Mouse (Mus musculus): ENCODE data around the gene Mettl7b.

DNA sequence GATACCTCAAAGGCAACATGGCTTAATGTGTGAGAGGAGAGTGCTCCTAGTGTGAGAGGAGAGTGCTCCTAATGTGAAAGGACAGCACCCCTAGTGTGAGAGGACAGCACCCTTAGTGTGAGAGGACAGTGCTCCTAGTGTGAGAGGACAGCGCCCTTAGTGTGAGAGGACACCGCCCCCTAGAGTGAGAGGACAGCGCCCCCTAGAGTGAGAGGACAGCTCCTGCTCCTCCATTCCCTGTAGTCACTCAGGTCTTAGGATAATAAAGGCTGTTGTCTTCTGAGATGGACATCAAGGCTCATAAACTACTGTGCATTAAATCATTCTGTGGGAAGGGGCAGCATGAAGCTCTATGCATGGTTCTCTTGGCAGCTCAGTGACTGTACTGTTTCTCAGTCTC lies 15.1 kb downstream of the Mettl7b start:
- TF ChIP-seq TAL1 (conservative IDR thresholded peaks at IDR 0.05; ENCODE audit: low read depth, low read length) (no peak), CTCF (IDR thresholded peaks at IDR 0.05; ENCODE audit: low read depth, low read length) (peak; percentile 75), GATA1 (IDR thresholded peaks at IDR 0.05; ENCODE audit: borderline replicate concordance, low read length) (no peak), GATA2 (IDR thresholded peaks at IDR 0.05; ENCODE audit: borderline replicate concordance, low read depth, low read length) (no peak)
